Mouse (Mus musculus) myocyte (in vitro differentiated cells): ENCODE data around the gene Six1.

Experiments
- CEBPB ChIP-seq: IDR thresholded peaks from 2 replicates; pipeline ENCODE4 v1.6.1; 2011; ENCODE audit warnings: mild to moderate bottlenecking, moderate library complexity; ENCODE audit not compliant: poor library complexity, insufficient read depth, severe bottlenecking
- E2F4 ChIP-seq: IDR thresholded peaks from one replicate; pipeline ENCODE4 v1.6.1; 2011; ENCODE audit warnings: mild to moderate bottlenecking, control low read depth, moderate library complexity; ENCODE audit not compliant: insufficient read depth
- MAX ChIP-seq: IDR thresholded peaks from one replicate; pipeline ENCODE4 v1.6.1; 2011; ENCODE audit warnings: low read depth, mild to moderate bottlenecking, control low read depth
- POLR2A ChIP-seq: IDR thresholded peaks from one replicate; pipeline ENCODE4 v1.6.1; 2011; ENCODE audit warnings: low read depth, mild to moderate bottlenecking, control low read depth, moderate library complexity; ENCODE audit not compliant: insufficient read length
- POLR2AphosphoS2 ChIP-seq: IDR thresholded peaks from one replicate; pipeline ENCODE4 v1.6.1; 2011; ENCODE audit warnings: low read depth, control low read depth; ENCODE audit not compliant: insufficient read length
- TCF12 ChIP-seq: IDR thresholded peaks from one replicate; pipeline ENCODE4 v1.6.1; 2011; ENCODE audit warnings: mild to moderate bottlenecking, control low read depth; ENCODE audit not compliant: poor library complexity, insufficient read depth, severe bottlenecking
- USF1 ChIP-seq: IDR thresholded peaks from one replicate; pipeline ENCODE4 v1.6.1; 2011; ENCODE audit warnings: low read depth, mild to moderate bottlenecking, control low read depth, moderate library complexity

- TF ChIP-seq POLR2A = no peak
- no peak for TF ChIP-seq USF1
- no peak for TF ChIP-seq POLR2AphosphoS2
- no peak for TF ChIP-seq TCF12
- no peak for TF ChIP-seq MAX
- no peak for TF ChIP-seq E2F4
- no peak for TF ChIP-seq CEBPB
Observed at GRCm38 (mm10) chr12:73048537-73048936, 5.2 kb downstream of the Six1 start.
